Mouse (Mus musculus): ENCODE results near the gene Ephx4. TPM values are rescaled to one million over a fixed set of nuclear protein-coding genes. Genes with fewer than 3 reads are reported as not detected.

Ephx4 gene
- polyA plus RNA-seq (2015; fragmentation: Nextera tagmentation; extraction: Ambion mirVana), result 8.0 and 10.5 TPM in 2 replicates

DNA sequence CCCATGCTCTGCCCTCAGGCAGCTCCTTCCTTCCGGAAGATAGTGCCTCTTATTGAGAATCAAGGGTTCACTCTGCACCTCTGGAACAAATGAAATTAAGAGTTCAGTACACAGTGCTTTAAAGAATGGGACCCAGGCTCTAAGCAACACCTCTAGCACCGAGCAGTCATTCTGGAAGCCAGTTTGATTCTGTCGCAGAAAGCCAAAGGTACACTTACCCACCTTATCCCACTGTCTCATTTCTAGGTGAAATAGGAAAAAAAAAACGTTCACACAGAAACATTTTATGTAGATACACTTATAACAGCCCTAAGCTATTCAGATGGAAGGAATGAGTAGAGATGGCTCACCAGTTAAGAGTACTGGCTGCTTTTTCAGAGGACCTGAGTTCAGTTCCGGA, at the start of gene Ephx4:
Ephx4 (plus strand) TSS at position 301 of the 400 bp plus-strand sequence.
- H3K27ac ChIP-seq (ENCODE audit: low read length), result no peak within 1 kb of the TSS
- WGBS, result 11% methylated on average over 5 of the region's 5 CpGs

DNA sequence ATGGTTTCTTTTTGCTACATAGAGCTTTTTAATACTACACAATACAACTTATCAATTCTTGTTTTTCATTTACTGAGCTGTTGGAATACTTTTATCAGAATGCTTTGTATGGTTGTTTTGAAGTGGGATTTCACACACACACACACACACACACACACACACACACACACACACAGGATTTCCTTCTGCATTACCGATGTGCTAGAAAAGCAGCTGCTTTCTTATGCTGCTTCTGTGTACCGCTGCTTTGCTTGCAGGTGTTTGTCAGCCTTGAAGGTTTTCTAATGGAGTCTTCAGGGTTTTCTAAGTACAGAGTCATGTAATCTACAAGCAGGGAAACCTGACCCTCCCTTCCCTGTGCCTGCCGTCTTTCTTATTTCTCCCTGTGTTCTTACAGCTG, 48.6 kb upstream of the Ephx4 start:
- ATAC-seq, result no peak
- Histone ChIP-seq H3K9ac (replicated peaks; ENCODE audit: low read depth, low read length) (no peak overlapping the region), H3K4me3 (replicated peaks; ENCODE audit: low read length) (no peak overlapping the region), H3K9me3 (ENCODE audit: control insufficient read depth, low read length) (no peaks in the 10 kb centered on the region), H3K36me3 (ENCODE audit: control insufficient read depth, insufficient read depth) (no peaks in the 10 kb centered on the region), H3K4me2 (ENCODE audit: low read length) (no peak overlapping the region), H3K4me1 (replicated peaks; ENCODE audit: control insufficient read depth, insufficient read depth, low read length) (no peaks in the 10 kb centered on the region), H3K27me3 (replicated peaks; ENCODE audit: control insufficient read depth, insufficient read depth, low read length) (no peaks in the 10 kb centered on the region), H3K27ac (ENCODE audit: low read length) (no peak overlapping the region)
- WGBS, result 69% methylated on average over 3 of the region's 3 CpGs

More for the DNA sequence above, at the start of gene Ephx4:
- Histone ChIP-seq H3K9me3 (ENCODE audit: control insufficient read depth, low read length) (no peaks in the 10 kb centered on the region), H3K4me2 (ENCODE audit: low read length) (peak within 1 kb of the TSS; percentile 96), H3K4me1 (replicated peaks; ENCODE audit: control insufficient read depth, insufficient read depth, low read length) (peaks cover 13% of the 10 kb centered on the region), H3K27me3 (replicated peaks; ENCODE audit: control insufficient read depth, insufficient read depth, low read length) (peaks cover 8% of the 10 kb centered on the region), H3K36me3 (ENCODE audit: control insufficient read depth, insufficient read depth) (no peaks in the 10 kb centered on the region), H3K9ac (replicated peaks; ENCODE audit: low read depth, low read length) (peak within 1 kb of the TSS; percentile 75), H3K4me3 (replicated peaks; ENCODE audit: low read length) (peak within 1 kb of the TSS; percentile 71)
- ATAC-seq, result no peak

- ATAC-seq, result no peak
- H3K4me2 ChIP-seq (ENCODE audit: low read length), result no peak overlapping the region
- H3K27me3 ChIP-seq (replicated peaks; ENCODE audit: control insufficient read depth, insufficient read depth, low read length), result no peaks in the 10 kb centered on the region
- no peak overlapping the region for H3K9ac ChIP-seq (replicated peaks; ENCODE audit: low read depth, low read length)
- H3K36me3 ChIP-seq (ENCODE audit: control insufficient read depth, insufficient read depth), result no peaks in the 10 kb centered on the region
- 29% methylated on average over 1 of the region's 1 CpGs for WGBS
- peaks cover 6% of the 10 kb centered on the region; the same call in 1 of the 2 replicates for H3K4me1 ChIP-seq (replicated peaks; ENCODE audit: control insufficient read depth, insufficient read depth, low read length)
- H3K27ac ChIP-seq (ENCODE audit: low read length), result no peak overlapping the region
- H3K4me3 ChIP-seq (replicated peaks; ENCODE audit: low read length), result no peak overlapping the region
- H3K9me3 ChIP-seq (ENCODE audit: control insufficient read depth, low read length), result no peaks in the 10 kb centered on the region
These were observed 46.7 kb upstream of the Ephx4 start for GRCm38 (mm10) chr5:107355801-107356200.

GRCm38 (mm10) chr5:107357723-107358122, 44.8 kb upstream of the Ephx4 start:
- peaks cover 6% of the 10 kb centered on the region; the same call in 1 of the 2 replicates for H3K4me1 ChIP-seq (replicated peaks; ENCODE audit: control insufficient read depth, insufficient read depth, low read length)
- H3K27ac ChIP-seq (ENCODE audit: low read length), result no peak overlapping the region
- WGBS, result 84% methylated on average over 8 of the region's 8 CpGs
- no peaks in the 10 kb centered on the region for H3K27me3 ChIP-seq (replicated peaks; ENCODE audit: control insufficient read depth, insufficient read depth, low read length)
- H3K9ac ChIP-seq (replicated peaks; ENCODE audit: low read depth, low read length), result no peak overlapping the region
- no peak overlapping the region for H3K4me3 ChIP-seq (replicated peaks; ENCODE audit: low read length)
- no peaks in the 10 kb centered on the region for H3K9me3 ChIP-seq (ENCODE audit: control insufficient read depth, low read length)
- no peak for ATAC-seq
- H3K36me3 ChIP-seq (ENCODE audit: control insufficient read depth, insufficient read depth), result no peaks in the 10 kb centered on the region
- no peak overlapping the region for H3K4me2 ChIP-seq (ENCODE audit: low read length)

DNA sequence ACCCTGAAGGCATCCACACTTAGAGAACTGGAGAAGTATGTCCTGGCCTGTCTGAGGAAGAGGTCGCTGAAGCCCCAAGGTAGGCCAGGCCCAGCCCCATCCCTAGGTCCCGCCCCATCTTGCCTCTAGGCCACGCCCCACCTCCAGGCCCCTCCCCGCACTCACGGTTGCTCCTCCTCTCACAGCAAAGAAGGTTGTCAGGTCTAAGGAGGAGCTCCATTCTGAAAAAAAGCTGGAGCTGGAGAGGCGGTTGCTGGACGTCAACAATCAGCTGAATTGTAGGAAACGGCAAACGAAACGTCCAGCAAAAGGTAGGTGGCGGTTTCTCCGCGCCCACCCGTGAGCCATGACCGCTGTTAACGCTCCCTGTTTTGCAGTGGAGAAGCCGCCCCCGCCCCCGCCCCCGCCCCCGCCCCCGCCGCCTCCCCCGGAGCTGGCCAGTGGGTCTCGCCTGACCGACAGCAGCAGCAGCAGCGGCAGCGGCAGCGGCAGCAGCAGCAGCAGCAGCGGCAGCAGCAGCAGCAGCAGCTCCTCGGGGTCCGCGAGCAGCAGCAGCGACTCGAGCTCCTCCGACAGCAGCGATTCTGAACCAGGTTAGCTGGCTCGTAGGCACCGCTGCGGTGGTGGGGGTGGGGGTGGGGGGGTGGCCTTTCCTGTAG, 43.0 kb upstream of the Ephx4 start:
- Histone ChIP-seq H3K4me2 (ENCODE audit: low read length) (peak overlapping the region; percentile 57), H3K9me3 (ENCODE audit: control insufficient read depth, low read length) (no peaks in the 10 kb centered on the region), H3K27ac (ENCODE audit: low read length) (peak overlapping the region; percentile 31; the same call in 1 of the 2 replicates), H3K4me1 (replicated peaks; ENCODE audit: control insufficient read depth, insufficient read depth, low read length) (peaks cover 6% of the 10 kb centered on the region; the same call in 1 of the 2 replicates), H3K27me3 (replicated peaks; ENCODE audit: control insufficient read depth, insufficient read depth, low read length) (no peaks in the 10 kb centered on the region), H3K4me3 (replicated peaks; ENCODE audit: low read length) (peak overlapping the region; percentile 55), H3K9ac (replicated peaks; ENCODE audit: low read depth, low read length) (peak overlapping the region; percentile 71), H3K36me3 (ENCODE audit: control insufficient read depth, insufficient read depth) (no peaks in the 10 kb centered on the region)
- ATAC-seq, result peak; percentile 97
- 0% methylated on average over 29 of the region's 40 CpGs for WGBS

DNA sequence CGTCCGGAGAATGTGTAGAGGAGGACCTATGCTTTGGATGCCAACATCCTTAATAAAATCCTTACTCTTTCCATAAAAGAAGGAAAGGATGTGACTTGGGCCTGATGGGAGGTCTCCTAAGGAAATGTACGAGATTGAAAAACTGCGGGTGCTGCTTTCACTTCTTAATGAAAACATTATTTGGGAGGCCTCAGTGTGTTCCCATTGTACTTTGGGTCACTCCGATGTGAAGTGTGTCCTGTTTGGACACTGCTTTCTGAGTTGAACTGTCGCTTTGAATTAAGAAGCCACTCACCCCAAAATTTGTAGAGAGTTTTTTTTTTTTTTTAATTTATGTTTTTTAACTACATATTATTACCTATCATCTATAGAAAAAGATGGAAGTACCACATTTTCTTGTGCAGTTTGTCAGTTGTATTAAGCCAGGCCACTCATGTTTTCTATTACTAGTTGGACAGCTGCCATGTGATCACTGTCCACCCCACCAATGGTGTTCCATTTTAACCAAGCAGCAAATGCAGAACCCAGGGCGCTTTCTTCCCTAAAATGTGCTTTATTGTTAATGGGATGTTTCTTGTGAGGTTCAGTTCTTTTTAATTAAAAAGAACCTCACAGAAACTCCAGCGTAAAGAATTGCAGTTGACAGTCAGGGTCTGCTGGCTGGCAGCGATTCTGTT, 42.3 kb upstream of the Ephx4 start:
- peak overlapping the region; percentile 55 for H3K4me3 ChIP-seq (replicated peaks; ENCODE audit: low read length)
- no peak overlapping the region for H3K27ac ChIP-seq (ENCODE audit: low read length)
- ATAC-seq, result no peak
- H3K27me3 ChIP-seq (replicated peaks; ENCODE audit: control insufficient read depth, insufficient read depth, low read length), result no peaks in the 10 kb centered on the region
- WGBS, result 9% methylated on average over 9 of the region's 9 CpGs
- peak overlapping the region; percentile 57 for H3K4me2 ChIP-seq (ENCODE audit: low read length)
- H3K9ac ChIP-seq (replicated peaks; ENCODE audit: low read depth, low read length), result peak overlapping the region; percentile 71
- peaks cover 6% of the 10 kb centered on the region; the same call in 1 of the 2 replicates for H3K4me1 ChIP-seq (replicated peaks; ENCODE audit: control insufficient read depth, insufficient read depth, low read length)
- no peaks in the 10 kb centered on the region for H3K36me3 ChIP-seq (ENCODE audit: control insufficient read depth, insufficient read depth)
- no peaks in the 10 kb centered on the region for H3K9me3 ChIP-seq (ENCODE audit: control insufficient read depth, low read length)

DNA sequence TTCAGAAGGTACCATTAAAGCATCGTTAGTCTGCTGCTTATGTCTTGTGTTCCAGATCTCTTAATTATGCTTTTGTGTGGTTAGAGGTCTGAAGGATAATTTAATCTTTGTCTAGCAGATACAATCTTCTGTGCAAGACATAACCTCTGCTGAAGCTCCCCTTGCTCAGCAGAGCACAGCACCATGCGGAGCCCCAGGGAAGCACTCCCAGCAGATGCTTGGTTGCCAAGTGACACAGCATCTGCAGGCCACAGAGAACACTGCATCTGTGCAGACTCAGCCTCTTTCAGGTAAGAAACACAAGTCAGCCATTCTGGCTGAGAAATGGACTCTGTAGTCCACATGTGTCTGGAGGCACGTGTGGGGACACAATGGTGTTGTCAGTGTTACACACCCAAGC, 32.5 kb upstream of the Ephx4 start:
- Histone ChIP-seq H3K4me3 (replicated peaks; ENCODE audit: low read length) (no peak overlapping the region), H3K27me3 (replicated peaks; ENCODE audit: control insufficient read depth, insufficient read depth, low read length) (no peaks in the 10 kb centered on the region), H3K9me3 (ENCODE audit: control insufficient read depth, low read length) (no peaks in the 10 kb centered on the region), H3K4me1 (replicated peaks; ENCODE audit: control insufficient read depth, insufficient read depth, low read length) (no peaks in the 10 kb centered on the region), H3K36me3 (ENCODE audit: control insufficient read depth, insufficient read depth) (no peaks in the 10 kb centered on the region), H3K9ac (replicated peaks; ENCODE audit: low read depth, low read length) (no peak overlapping the region), H3K27ac (ENCODE audit: low read length) (no peak overlapping the region), H3K4me2 (ENCODE audit: low read length) (no peak overlapping the region)
- ATAC-seq, result no peak
- WGBS, result 61% methylated on average over 3 of the region's 3 CpGs

DNA sequence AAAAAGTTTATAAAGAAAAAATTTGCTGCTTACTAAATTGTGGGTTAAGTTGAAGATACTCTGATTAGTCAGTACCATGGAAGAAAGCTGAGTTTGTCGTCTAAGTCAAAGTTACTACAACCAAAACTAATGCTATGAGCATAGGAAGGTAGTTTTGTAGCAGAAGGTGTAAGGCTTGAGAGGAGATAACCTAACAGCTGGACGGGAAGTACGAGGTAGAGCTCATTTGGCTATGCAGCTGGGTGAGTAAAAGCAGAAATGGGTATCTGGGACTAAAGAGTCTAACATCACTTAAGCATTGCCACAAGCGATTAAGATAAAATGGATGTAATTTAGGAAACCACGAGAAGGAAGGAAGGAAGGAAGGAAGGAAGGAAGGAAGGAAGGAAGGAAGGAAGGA, 31.2 kb upstream of the Ephx4 start:
- H3K36me3 ChIP-seq (ENCODE audit: control insufficient read depth, insufficient read depth), result no peaks in the 10 kb centered on the region
- no peaks in the 10 kb centered on the region for H3K27me3 ChIP-seq (replicated peaks; ENCODE audit: control insufficient read depth, insufficient read depth, low read length)

GRCm38 (mm10) chr5:107373256-107373655, 29.3 kb upstream of the Ephx4 start:
- no peaks in the 10 kb centered on the region for H3K27me3 ChIP-seq (replicated peaks; ENCODE audit: control insufficient read depth, insufficient read depth, low read length)
- H3K4me1 ChIP-seq (replicated peaks; ENCODE audit: control insufficient read depth, insufficient read depth, low read length), result no peaks in the 10 kb centered on the region
- H3K4me3 ChIP-seq (replicated peaks; ENCODE audit: low read length), result no peak overlapping the region
- H3K36me3 ChIP-seq (ENCODE audit: control insufficient read depth, insufficient read depth), result no peaks in the 10 kb centered on the region
- no peak overlapping the region for H3K9ac ChIP-seq (replicated peaks; ENCODE audit: low read depth, low read length)
- H3K9me3 ChIP-seq (ENCODE audit: control insufficient read depth, low read length), result no peaks in the 10 kb centered on the region
- H3K4me2 ChIP-seq (ENCODE audit: low read length), result no peak overlapping the region
- no peak for ATAC-seq
- WGBS, result 94% methylated on average over 4 of the region's 4 CpGs
- no peak overlapping the region for H3K27ac ChIP-seq (ENCODE audit: low read length)

More for the DNA sequence above, 31.2 kb upstream of the Ephx4 start:
- Histone ChIP-seq H3K27ac (ENCODE audit: low read length) (no peak overlapping the region), H3K4me1 (replicated peaks; ENCODE audit: control insufficient read depth, insufficient read depth, low read length) (no peaks in the 10 kb centered on the region), H3K9ac (replicated peaks; ENCODE audit: low read depth, low read length) (no peak overlapping the region), H3K4me3 (replicated peaks; ENCODE audit: low read length) (no peak overlapping the region), H3K9me3 (ENCODE audit: control insufficient read depth, low read length) (no peaks in the 10 kb centered on the region), H3K4me2 (ENCODE audit: low read length) (no peak overlapping the region)
- no peak for ATAC-seq
- 86% methylated on average over 5 of the region's 5 CpGs for WGBS
